Mouse (Mus musculus): ENCODE measurements around the gene Avil.

The Avil gene

DNA sequence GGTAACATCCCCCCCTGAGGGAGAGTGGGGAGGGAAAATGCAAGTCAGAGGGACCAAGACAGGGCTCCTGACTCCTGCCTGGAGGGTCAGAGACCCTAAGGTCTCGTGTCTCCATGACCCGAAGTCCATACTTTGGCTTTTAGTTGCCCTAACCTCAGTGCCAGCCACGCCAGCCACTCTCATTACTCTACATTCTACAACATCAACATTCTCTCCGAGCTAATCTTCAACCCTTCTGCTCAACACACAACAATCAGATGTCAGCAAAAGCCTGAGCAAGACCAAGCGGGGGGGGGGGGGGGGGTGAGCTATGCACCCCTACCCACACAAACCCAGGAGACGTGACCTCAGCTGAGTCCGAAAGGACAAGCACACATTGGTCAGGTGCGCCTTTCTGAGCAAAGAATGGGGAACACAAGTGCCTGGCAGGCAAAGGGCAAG is 32.8 kb downstream of the Avil start:
- no peak for DNase-seq

DNA sequence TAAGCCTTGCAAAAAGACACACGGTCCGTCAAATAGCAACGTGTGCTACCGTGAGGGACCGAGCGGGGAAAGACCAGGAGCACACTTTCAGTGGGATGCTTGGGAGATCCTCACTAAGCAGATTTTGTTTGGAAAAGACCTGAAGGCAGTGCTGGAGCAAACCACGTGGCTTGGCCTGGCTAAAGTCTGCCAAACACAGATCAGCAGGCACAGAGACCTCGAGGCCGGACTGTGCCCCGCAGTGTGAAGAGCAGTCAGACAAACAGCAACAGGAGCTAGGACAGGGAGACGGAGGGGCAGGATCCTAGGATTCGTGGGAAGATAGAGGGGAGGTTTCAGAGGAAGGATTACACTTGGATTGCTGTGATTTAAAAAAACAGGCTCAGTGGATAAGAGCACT is 35.8 kb downstream of the Avil start:
- DNase-seq = no peak

DNA sequence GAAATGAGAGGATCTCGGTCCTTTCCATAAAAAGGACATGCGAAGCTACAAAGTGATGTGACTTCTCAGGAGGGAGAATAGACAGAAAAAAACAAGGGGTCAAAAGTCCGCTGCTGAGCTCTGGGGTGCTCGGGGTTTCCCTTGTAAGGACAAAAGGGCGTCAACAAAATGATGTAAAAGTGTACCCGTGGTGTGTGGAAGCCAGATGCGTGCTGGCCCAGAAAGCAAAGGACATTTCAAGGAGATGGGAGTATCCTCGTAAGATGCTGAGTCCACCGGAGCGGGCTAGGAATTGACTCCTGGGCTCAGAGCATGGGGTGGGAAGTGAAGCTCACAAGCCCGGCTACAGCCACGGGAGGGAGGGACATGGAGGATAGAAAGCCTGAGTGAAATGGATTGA is 37.1 kb downstream of the Avil start:
- no peak for DNase-seq

DNA sequence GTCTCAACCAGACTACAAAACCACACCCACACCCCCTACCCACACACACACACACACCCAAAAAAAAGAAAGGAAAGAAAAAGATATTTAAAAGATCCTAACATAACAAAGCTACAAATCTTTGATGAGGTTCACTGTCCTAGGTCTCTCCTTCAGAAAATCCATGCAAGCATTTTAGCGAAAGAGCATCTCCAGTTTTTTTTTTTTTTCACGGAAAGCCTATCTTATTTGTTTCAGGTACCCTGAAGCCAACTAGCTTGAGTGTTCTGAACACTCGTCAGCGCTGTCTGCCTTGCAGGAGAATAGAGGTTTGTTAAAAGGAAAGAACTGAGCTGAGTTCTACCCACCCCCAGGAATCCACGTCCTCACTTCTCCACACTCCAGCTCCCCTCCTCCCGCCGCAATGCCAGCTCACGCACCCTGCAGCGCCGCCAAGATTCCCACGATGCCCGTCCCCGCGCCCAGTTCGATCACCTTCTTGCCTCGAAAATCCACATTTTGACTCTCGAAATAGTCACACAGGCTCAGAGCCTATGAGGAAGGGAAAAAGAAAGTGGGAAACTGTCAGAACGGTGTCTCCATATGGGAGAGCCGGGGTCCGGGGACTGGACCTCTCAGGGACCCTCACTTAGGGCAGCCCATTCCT is 40.2 kb downstream of the Avil start:
- peak; percentile 66 for DNase-seq

DNA sequence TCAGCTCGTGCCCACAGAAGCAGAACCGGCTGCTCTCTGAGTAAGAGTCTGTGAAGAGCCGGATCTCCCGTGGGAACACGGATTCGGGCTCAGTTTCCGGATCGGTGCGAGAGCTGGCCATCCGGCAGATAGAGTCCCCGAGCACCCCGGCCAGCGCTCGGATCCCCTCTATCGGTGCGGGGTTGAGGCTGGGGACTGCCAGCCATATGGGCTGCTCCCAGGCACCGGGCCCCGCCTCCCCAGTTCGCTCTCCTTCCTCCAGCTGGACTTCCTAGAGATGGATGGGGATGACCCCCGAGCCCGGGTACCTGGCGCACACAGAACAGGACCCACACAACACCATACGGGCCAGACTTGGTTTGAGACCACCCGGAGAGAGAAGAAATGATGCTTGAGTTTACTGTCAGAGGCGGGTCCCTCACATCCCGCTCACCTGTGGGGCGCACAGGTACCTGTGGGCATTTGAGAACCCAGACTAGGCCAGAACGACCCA is 40.8 kb downstream of the Avil start, which contains the start of the genes Mettl1 and Eef1akmt3:
Gene Mettl1 (plus strand): TSS at position 141 of the 493 bp plus-strand sequence.
Gene Eef1akmt3 (minus strand): TSS at position 240 of the 493 bp plus-strand sequence.
- no peak for DNase-seq

DNA sequence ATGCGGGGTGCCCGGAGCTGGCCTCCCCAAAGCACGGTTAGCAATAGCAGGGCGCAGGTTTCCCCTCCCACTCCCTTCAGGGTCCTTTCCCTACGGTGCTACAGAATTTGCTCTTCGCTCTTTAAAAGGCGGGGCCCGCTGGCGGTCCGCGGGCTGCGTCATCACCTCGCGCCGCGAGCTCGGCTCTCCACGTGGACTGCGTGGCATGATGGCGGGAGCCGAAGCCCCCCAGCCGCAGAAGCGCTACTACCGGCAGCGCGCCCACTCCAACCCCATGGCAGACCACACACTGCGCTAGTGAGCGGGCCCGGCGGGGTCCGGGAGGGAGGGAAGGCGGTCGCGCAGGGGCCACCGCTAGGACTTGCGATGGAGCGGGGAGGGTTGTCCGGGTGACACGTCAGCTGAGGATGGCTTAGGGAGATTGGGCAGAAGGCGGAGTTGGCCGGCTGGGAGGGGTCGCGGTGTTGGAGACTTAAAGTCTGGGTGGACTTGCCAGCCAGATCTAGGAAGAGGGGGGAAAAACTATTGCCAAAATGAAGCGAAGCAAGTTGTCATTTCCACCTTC is 41.3 kb downstream of the Avil start:
- peak; percentile 90 for DNase-seq

DNA sequence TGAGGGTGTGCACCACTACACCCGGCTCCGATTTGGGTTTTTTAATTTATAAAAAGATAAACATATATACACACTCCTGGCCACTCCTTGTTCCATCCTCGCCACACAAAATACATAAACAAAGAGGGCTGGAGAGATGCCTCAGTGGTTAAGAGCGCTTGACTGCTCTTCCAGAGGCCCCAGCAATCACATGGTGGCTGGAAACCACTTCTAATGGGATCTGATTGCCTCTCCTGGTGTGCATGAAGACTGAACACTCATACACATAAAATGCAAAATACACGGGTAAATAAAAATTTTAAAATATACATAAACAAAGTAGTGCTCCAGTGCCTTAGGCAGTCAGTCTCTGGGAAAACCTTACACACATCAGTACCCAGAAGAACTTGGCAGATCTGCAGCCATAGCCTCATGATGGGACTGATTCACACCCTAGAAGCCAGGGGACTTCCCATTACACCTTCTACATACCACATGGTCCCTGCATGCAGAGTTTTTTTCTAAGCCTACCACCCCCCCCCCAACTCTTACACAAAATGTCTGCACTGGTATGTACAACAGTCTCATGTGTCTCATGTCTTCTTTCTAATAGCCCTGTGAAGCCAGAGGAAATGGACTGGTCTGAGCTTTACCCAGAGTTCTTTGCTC is 42.1 kb downstream of the Avil start:
- DNase-seq = no peak

DNA sequence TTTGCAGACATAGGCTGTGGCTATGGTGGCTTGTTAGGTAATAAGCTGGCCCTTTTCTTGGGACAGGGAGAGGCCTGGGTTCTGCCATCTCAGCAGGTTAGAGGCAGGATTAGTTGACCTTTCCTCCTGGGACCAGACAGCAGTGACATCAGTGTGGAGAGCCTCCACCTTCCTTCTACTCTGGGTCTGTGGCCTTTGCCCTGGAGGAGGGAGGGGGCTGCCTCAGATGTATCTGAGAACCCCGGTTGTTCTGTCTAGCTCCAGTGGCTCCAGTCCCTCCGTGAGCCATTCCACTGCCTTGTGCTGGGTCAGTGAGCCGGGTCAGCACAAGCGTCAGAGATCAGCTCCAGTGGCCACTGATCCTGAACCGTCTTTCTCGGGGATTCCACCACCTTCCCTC is 42.7 kb downstream of the Avil start:
- DNase-seq = no peak

DNA sequence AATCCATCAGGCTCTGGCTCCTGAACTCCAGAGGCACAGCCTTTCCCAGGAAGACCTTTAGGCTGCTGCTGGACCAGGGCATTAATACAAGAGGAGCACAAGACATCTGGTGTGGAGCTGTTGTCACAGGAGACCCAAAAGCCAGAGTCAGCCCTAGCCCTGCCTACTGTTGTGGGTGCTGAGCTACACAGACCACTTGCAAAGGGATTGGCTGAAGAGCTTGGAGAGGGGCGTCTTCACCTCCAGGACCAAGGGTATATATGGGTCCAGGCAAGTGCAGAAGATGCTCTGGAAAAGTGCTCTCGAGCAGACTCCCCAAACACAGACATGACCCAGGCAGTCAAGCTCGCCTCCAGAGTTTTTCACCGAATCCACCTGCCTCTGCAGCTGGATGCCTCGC is 47.4 kb downstream of the Avil start, which contains the start of gene Cyp27b1:
Gene Cyp27b1 (plus strand): TSS at position 297 of the 400 bp plus-strand sequence.
- no peak for DNase-seq

DNA sequence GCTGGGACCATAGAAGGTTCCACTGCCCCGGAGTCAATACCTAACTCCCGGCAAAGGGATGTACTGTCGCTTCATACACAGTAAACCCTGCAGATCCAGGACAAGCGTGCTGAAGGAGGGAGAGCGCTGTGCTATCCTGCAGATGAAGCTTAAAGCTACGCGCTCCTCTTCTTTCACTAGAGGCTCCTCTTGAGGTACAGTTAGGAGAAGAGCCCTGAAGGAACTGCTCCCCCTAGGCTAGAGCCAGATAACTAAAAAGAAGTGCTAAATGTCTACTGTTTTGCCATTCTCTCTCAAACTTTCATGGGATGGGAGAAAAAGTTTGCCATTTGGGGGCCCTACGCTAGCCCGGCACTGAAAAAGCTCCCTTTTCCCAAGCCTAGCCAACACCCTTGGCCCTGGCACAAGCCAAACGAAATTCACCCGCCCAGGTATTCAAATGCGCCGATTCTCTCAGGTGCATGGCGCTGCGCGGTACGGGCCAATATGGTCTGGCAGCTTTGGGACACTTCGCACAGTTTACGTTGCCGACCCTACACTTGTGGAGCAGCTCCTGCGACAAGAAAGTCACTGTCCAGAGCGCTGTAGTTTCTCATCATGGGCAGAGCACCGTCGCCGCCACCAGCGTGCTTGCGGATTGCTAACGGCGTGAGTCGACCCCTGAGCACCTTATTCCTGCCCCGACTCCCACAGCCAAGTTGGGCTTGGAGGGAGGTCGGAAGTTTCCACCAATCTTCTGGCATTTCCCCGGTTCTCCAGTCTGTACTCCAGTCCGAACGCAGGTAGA is 48.3 kb downstream of the Avil start:
- no peak for DNase-seq

DNA sequence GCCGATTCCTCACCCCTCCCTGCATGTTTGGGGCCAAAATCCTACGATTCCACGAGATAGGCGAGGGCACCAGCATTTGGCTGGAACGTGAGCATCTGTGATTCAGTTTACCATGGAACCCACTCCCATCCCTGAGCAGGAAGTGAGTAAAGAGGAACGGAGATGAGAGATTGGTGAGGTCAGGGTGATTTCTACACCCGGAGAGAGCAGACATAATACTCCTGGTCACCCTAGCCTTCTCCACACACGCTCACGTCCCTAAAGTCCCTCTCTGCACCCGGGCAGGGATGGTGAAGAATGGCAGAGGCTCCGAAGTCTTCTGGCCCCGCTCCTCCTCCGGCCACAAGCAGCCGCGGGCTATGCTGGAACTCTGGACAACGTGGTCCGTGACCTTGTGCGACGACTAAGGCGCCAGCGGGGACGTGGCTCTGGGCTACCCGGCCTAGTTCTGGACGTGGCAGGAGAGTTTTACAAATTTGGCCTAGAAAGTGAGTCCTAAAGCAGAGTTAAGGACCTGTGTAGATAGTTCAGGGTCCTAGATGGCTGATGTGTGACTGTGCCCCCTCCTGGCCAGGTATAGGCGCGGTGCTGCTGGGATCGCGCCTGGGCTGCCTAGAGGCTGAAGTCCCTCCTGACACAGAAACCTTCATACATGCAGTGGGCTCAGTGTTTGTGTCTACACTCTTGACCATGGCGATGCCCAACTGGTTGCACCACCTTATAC is 49.0 kb downstream of the Avil start:
- no peak for DNase-seq

DNA sequence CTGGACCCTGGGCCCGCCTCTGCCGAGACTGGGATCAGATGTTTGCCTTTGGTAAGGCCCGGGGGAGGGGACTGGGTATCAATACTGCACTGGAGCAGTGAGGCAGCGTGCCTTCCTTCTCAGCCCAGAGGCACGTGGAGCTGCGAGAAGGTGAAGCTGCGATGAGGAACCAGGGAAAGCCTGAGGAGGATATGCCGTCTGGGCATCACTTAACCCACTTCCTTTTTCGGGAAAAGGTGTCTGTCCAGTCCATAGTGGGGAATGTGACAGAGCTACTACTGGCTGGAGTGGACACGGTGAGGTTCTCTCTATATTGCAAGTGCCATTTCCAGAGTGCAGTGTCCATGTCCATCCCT is 49.6 kb downstream of the Avil start:
- DNase-seq = no peak

DNA sequence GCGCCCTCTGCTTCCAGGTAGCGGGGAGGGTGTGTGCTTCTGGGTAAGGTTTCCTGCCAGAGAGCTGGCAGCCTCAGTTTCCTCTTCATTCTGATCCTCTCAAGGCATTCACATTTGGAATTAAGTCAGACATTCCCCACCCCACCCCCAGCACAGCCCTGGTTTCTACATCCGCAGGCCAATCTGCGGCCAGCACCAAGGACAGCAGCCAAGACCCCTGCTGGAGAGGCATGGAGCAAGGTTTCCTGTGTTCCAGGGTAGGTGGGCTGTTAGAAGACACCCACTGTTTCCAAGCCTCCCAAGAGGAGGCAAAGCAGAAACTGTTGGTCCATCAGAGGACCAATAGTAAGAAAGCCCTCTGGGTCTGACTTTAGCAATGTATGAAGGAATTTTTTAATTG is 54.1 kb downstream of the Avil start:
- DNase-seq = no peak

DNA sequence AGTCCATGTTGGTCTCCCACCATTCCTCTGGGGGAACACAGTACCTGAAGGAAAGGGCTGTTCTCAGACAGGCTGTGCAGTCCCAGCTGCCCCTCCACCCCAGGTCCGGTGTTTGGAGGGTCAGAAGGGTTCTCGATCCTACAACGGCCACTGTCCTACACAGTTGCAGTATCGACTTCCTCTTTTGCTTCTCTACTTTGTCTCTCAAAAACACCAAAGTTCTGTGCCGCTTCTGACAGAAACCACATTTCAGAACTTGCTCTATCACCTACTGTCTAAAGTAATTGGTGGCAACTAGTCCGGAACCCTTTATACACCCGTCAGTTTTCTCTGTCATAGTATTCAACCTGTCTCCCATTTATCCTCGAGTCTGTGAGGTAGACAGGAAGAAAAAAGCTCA is 54.9 kb downstream of the Avil start:
- no peak for DNase-seq

DNA sequence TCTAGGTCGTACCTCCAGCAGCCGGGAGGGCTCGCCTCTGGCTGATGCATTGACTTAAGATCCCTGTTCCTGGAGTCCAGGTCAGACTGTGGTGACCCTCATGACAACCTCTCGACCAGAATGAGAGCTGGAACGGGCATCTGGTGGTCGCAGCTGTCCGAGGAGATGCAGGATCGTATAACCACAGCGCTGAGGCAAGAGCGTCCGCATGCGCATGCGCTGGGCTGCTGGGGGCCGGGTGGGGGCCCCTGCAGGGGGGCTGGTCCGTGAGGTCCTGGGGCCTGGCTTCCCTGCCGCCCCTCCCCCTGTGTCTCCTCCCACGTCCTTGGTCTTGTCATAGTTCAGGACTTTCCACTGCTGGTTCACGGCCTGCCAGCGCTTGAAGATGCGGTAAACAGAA is 56.0 kb downstream of the Avil start:
- DNase-seq = no peak

DNA sequence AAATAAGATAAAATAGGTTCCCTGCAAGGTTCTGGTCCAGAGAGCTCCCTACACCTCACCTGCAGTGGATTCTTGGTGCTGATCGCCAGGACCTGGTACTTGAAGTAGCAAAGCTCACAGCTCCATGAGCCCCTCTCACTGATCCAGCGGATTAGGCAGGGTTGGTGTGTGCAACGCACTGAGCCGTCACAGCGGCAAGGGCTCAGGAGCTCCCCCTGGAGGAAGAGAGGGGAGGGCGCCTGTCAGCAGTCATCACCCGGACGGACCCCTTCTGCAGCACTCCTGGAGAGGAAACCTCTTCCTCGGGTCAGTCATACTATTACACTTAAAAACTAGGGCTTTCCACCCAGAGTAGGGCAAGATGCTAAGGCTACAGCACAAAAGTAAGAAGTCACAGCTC is 57.7 kb downstream of the Avil start:
- DNase-seq = peak; percentile 78

DNA sequence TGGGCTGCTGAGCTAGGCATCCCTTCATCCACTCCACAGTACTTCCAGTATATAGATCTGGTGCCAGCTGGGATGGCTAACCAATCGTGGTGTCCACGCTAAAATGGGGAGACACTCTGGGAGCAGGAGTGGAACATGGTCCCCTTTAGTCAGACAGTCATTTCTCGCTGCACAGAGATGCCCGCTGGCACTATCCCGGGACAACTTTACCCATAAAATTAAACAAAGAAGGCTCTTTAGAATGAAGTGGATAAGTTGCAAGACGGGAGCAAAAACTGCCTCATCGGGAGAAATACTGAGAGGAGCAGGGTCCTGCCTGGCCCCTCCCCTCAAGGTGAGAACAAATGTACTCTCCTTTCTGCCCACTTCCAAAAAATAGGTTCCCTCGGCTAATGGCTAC is 58.2 kb downstream of the Avil start:
- DNase-seq = no peak

DNA sequence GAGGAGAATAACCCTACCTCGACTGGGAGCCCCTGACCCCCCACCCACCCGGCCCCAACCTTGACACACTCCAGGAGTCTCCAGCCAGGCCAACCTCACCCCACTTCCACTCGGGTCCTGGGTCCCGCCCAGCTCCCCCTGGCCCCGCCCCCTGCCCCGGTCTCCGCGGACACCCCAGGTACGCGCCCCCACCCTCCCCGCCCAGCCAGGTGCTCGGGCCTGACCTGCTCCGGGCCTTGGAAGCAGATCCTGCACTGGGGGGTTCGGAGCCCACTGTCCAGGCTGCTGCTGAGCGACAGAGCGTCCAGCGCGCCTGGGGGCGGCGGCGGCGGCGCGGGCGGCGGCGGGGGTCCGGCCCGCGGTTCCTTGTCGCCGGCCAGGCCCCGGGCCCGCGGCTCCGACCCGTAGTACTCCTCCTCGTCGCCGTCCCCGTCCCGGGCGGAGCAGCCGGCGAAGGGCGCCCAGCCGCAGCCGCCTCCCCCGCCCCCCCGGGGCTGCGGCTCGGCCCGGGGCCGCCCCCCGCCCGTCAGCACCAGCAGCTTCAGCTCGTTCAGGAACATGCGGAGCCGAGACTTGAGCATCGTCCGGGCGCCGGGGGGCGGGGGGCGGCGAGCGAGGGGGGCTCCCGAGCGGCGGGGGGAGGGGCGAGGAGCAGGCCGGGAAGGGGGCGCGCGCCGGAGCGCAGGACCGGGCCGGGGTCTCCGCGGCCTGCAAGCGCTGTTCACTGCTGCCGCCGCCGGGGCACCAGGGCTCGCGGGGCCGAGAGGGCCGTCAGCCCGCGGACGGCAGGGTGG is 58.9 kb downstream of the Avil start:
- no peak for DNase-seq

DNA sequence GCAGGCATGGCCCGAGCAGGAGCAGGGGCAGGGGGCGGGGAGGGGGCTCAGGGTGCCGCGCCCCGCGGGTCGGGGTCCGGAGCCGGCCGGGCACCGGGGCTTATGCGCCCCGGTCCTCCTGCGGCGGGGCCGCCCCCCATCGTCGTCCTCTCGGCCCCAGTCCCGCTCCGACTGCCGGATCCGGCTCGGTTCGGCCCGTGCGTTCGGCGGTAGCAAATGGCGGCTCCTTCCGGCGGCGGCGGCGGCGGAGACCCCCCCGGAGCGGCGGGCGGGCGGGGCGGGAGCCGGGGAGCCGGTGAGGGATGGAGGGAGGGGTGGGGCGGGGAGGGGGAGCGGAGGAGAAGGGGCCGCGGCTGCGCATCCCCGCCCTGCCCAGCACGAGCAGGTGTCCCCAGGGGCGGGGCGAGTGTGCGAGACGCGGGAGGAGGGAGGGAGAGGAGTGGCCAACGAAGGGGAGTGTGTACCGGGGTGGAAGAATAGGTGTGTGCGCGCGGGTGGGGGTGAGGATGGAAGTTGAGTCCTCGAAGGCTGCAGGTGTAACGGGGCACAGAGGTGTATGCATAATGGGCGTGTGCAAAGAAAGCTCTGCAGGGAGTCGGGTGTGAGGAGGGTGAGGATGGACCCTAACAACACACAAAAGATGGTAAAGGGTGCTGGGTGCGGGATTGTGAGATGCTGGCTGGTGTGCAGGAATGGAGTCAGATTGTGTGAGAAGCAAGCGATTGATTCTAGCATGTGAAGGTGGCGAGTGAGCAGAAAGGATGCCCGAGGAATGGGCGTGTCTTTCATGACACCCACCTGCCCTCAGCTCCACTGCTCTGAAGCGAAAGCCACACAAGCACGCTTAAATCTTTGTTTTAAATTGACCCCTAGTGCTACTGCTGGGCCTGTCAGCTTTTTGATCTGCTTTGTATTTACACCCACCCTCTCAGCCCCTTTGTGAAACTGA is 59.7 kb downstream of the Avil start, which contains the start of gene March9:
Gene March9 (minus strand): TSS at position 217 of the 949 bp plus-strand sequence.
- DNase-seq = peak; percentile 84

DNA sequence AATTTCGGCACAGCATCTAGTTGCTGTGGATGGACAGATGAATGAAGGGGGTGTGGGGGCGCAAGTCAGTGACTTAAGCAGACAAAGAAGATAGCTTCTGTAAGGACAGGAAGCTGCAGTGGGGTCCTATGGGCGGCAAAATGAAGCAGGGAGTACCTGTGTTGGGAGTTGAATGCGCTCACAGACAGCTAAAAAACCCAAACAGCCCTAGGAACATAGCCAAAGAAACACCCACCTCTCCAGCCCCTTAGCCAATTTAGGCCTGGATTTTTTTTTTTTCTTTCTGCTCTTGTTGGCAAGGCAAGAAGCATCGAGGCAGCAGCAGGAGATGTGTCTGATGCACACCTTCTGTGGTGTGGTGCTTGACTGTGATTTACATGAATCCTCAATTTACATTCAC is 60.6 kb downstream of the Avil start:
- DNase-seq = no peak

DNA sequence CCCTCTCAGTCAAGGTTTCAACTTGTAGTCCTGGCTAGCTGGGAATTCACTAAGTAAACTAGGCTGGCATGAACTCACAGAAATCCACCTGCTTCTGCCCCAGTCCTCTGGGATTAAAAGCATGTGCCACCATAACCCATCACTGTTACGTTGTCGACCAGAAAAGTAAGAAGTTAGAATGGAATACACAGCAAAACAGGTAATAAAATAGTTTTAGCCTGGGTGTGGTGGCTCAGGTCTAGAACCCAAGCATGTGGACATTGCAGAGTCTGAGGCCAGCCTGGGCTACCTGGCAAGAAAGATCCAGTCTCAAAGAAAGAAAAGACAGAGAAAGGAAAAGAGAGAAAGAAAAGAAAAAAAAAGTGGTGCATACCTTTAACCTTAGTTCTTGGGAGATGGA is 61.0 kb downstream of the Avil start:
- DNase-seq = no peak
